Mouse (Mus musculus) liver, postnatal 0 days (tissue): ENCODE data around the gene Keg1. TPM values are rescaled to one million over a fixed set of nuclear protein-coding genes. Genes with fewer than 3 reads are reported as not detected.

Source experiments
- ATAC-seq: fragments of 200-750 bp; cut with Nextera tagmentation; 2 replicates; pipeline ENCODE4 v1.8.0; 2017; ENCODE audit warnings: mild to moderate bottlenecking, moderate library complexity
- DNase-seq: peaks from one replicate; pipeline ENCODE4 v3.0.0-alpha.2; 2016
- H3K27ac ChIP-seq: fragments of 300-500 bp; sonication (generic); 2 replicates; pipeline ENCODE4 v1.5.1; 2014; ENCODE audit warnings: antibody characterized with exemption, moderate library complexity, mild to moderate bottlenecking, low read depth
- H3K27me3 ChIP-seq: fragments of 300-500 bp; sonication (generic); 2 replicates; pipeline ENCODE4 v1.6.1; 2014; ENCODE audit warnings: low read length, control low read depth, mixed read lengths; ENCODE audit not compliant: insufficient read depth
- H3K36me3 ChIP-seq: fragments of 300-500 bp; sonication (generic); replicated peaks from 2 replicates; pipeline ENCODE4 v1.6.1; 2014; ENCODE audit warnings: mild to moderate bottlenecking, control low read depth, low read length, moderate library complexity, mixed read lengths; ENCODE audit not compliant: insufficient read depth
- H3K4me1 ChIP-seq: fragments of 300-500 bp; sonication (generic); 2 replicates; pipeline ENCODE4 v1.6.1; 2014; ENCODE audit warnings: antibody characterized with exemption, mild to moderate bottlenecking, control low read depth; ENCODE audit not compliant: insufficient read depth
- H3K4me2 ChIP-seq: fragments of 300-500 bp; sonication (generic); 2 replicates; pipeline ENCODE4 v1.6.1; 2014; ENCODE audit warnings: low read depth, mild to moderate bottlenecking, low read length, moderate library complexity, mixed read lengths
- H3K4me3 ChIP-seq: fragments of 300-500 bp; sonication (generic); 2 replicates; pipeline ENCODE4 v1.5.1; 2014; ENCODE audit warnings: low read depth, low read length
- H3K9ac ChIP-seq: fragments of 300-500 bp; sonication (generic); replicated peaks from 2 replicates; pipeline ENCODE4 v1.6.1; 2014; ENCODE audit warnings: mild to moderate bottlenecking, moderate library complexity
- H3K9me3 ChIP-seq: fragments of 300-500 bp; sonication (generic); 2 replicates; pipeline ENCODE4 v1.6.1; 2016; ENCODE audit warnings: mild to moderate bottlenecking, control low read depth, low read length, mixed read lengths
- CTCF ChIP-seq: sonication (generic); IDR thresholded peaks from 2 replicates; pipeline ENCODE4 v1.5.1; 2016; ENCODE audit warnings: antibody characterized with exemption, low read depth
- EP300 ChIP-seq: IDR thresholded peaks from 2 replicates; pipeline ENCODE4 v1.6.1; 2016; ENCODE audit warnings: antibody characterized with exemption, low read depth, mild to moderate bottlenecking
- WGBS: fragments of 180-500 bp; shearing (Covaris S2); extraction: QIAGEN DNeasy Blood & Tissue Kit; methylation state at CpG from one replicate; pipeline ENCODE4 v1.1.7; 2014; ENCODE audit not compliant: insufficient replicate concordance; 5-methylcytosine and 5-hydroxymethylcytosine counted together
- polyA plus RNA-seq: library from polyadenylated mRNA; unstranded; fragments of >200 nt; fragmentation: Nextera tagmentation; extraction: Ambion mirVana; gene quantifications from 2 replicates; pipeline ENCODE4 v1.2.1, GENCODE M21; 2015

The Keg1 gene
- polyA plus RNA-seq, 1 experiment from 2014 or later = 16.3 TPM

GRCm38 (mm10) chr19:12722308-12722707 is 26.7 kb downstream of the Keg1 start:
- no peaks in the 10 kb centered on the region for H3K27me3 ChIP-seq
- ATAC-seq = no peak
- no peak overlapping the region for H3K27ac ChIP-seq
- no peaks in the 10 kb centered on the region for H3K4me1 ChIP-seq
- no peaks in the 10 kb centered on the region for H3K9me3 ChIP-seq
- H3K9ac ChIP-seq = no peak overlapping the region
- 50% methylated on average over 2 of the region's 3 CpGs for WGBS
- H3K4me2 ChIP-seq = no peak overlapping the region
- H3K36me3 ChIP-seq = no peaks in the 10 kb centered on the region
- peak; percentile 39 for DNase-seq
- TF ChIP-seq CTCF = peak; percentile 49
- TF ChIP-seq EP300 = no peak
- H3K4me3 ChIP-seq = no peak overlapping the region

- no peak for ATAC-seq
- no peak for DNase-seq
- no peak for TF ChIP-seq EP300
- no peak for TF ChIP-seq CTCF
- 81% methylated on average over 1 of the region's 1 CpGs for WGBS
- no peak overlapping the region for H3K4me3 ChIP-seq
- no peaks in the 10 kb centered on the region for H3K36me3 ChIP-seq
- H3K27me3 ChIP-seq = no peaks in the 10 kb centered on the region
- H3K4me2 ChIP-seq = no peak overlapping the region
- no peak overlapping the region for H3K27ac ChIP-seq
- H3K9me3 ChIP-seq = no peaks in the 10 kb centered on the region
- H3K9ac ChIP-seq = no peak overlapping the region
- no peaks in the 10 kb centered on the region for H3K4me1 ChIP-seq
Observed at GRCm38 (mm10) chr19:12725851-12726250, 30.3 kb downstream of the Keg1 start.

GRCm38 (mm10) chr19:12731036-12731435 is 35.5 kb downstream of the Keg1 start:
- ATAC-seq (no peak), DNase-seq (no peak)
- Histone ChIP-seq H3K27ac (no peak overlapping the region), H3K27me3 (no peaks in the 10 kb centered on the region), H3K9ac (no peak overlapping the region), H3K4me1 (no peaks in the 10 kb centered on the region), H3K36me3 (no peaks in the 10 kb centered on the region), H3K4me2 (no peak overlapping the region), H3K4me3 (no peak overlapping the region), H3K9me3 (no peaks in the 10 kb centered on the region)
- TF ChIP-seq EP300 (no peak), CTCF (no peak)
- 61% methylated on average over 1 of the region's 1 CpGs for WGBS

GRCm38 (mm10) chr19:12731950-12732349 is 36.4 kb downstream of the Keg1 start:
- DNase-seq (no peak), ATAC-seq (no peak)
- H3K9ac ChIP-seq = no peak overlapping the region
- no peak overlapping the region for H3K27ac ChIP-seq
- H3K4me3 ChIP-seq = no peak overlapping the region
- H3K4me2 ChIP-seq = no peak overlapping the region
- no peaks in the 10 kb centered on the region for H3K4me1 ChIP-seq
- TF ChIP-seq EP300 (no peak), CTCF (no peak)
- H3K27me3 ChIP-seq = no peaks in the 10 kb centered on the region
- no peaks in the 10 kb centered on the region for H3K9me3 ChIP-seq
- H3K36me3 ChIP-seq = no peaks in the 10 kb centered on the region
- WGBS = 55% methylated on average over 2 of the region's 2 CpGs

GRCm38 (mm10) chr19:12756286-12756685 is 60.7 kb downstream of the Keg1 start:
- H3K9me3 ChIP-seq = no peaks in the 10 kb centered on the region
- H3K4me3 ChIP-seq = no peak overlapping the region
- no peak overlapping the region for H3K27ac ChIP-seq
- no peak for TF ChIP-seq EP300
- no peak for TF ChIP-seq CTCF
- H3K4me1 ChIP-seq = no peaks in the 10 kb centered on the region
- no peaks in the 10 kb centered on the region for H3K27me3 ChIP-seq
- ATAC-seq = no peak
- no peaks in the 10 kb centered on the region for H3K36me3 ChIP-seq
- no peak overlapping the region for H3K4me2 ChIP-seq
- WGBS = 67% methylated on average over 3 of the region's 3 CpGs
- no peak for DNase-seq
- no peak overlapping the region for H3K9ac ChIP-seq

GRCm38 (mm10) chr19:12758936-12759478 is 63.4 kb downstream of the Keg1 start:
- H3K4me3 ChIP-seq = no peak overlapping the region
- H3K4me1 ChIP-seq = no peaks in the 10 kb centered on the region
- H3K27ac ChIP-seq = no peak overlapping the region
- H3K9me3 ChIP-seq = no peaks in the 10 kb centered on the region
- no peak for DNase-seq
- TF ChIP-seq EP300 (no peak), CTCF (no peak)
- no peaks in the 10 kb centered on the region for H3K27me3 ChIP-seq
- H3K9ac ChIP-seq = no peak overlapping the region
- peaks cover 9% of the 10 kb centered on the region for H3K36me3 ChIP-seq
- no peak for ATAC-seq
- H3K4me2 ChIP-seq = no peak overlapping the region
- WGBS = 75% methylated on average over 1 of the region's 1 CpGs

GRCm38 (mm10) chr19:12759656-12760055 is 64.1 kb downstream of the Keg1 start:
- TF ChIP-seq EP300 (no peak), CTCF (no peak)
- 88% methylated on average over 2 of the region's 2 CpGs for WGBS
- Histone ChIP-seq H3K9ac (no peak overlapping the region), H3K27ac (no peak overlapping the region), H3K9me3 (no peaks in the 10 kb centered on the region), H3K4me3 (no peak overlapping the region), H3K36me3 (peaks cover 13% of the 10 kb centered on the region), H3K4me2 (no peak overlapping the region), H3K27me3 (no peaks in the 10 kb centered on the region), H3K4me1 (no peaks in the 10 kb centered on the region)
- DNase-seq = no peak
- ATAC-seq = no peak
